Mouse (Mus musculus) spleen, adult 18-20 months (tissue): ENCODE measurements around the gene Vcl.

Source experiments
- DNase-seq, 2 experiments: peaks; one replicate each; pipeline ENCODE4 v3.0.0; 2022; ENCODE audit warnings: mixed read lengths in 2 of 2

The Vcl gene

GRCm38 (mm10) chr14:20945296-20945695 lies 16.1 kb downstream of the Vcl start:
- DNase-seq: no peak

- no peak for DNase-seq
Observed at GRCm38 (mm10) chr14:20956021-20956420, 26.8 kb downstream of the Vcl start.

- no peak for DNase-seq
Observed at GRCm38 (mm10) chr14:20958971-20959370, 29.8 kb downstream of the Vcl start.

- no peak for DNase-seq
Observed at GRCm38 (mm10) chr14:20962466-20962865, 33.3 kb downstream of the Vcl start.

- no peak for DNase-seq
Observed at GRCm38 (mm10) chr14:20962906-20963305, 33.7 kb downstream of the Vcl start.

- no peak for DNase-seq
Observed at GRCm38 (mm10) chr14:20963863-20964262, 34.7 kb downstream of the Vcl start.

GRCm38 (mm10) chr14:20964285-20964684 lies 35.1 kb downstream of the Vcl start:
- DNase-seq: no peak

GRCm38 (mm10) chr14:20966959-20967670 lies 37.9 kb downstream of the Vcl start:
- no peak for DNase-seq

GRCm38 (mm10) chr14:20969066-20969465 lies 39.9 kb downstream of the Vcl start:
- no peak for DNase-seq

- DNase-seq: no peak
Observed at GRCm38 (mm10) chr14:20970389-20970788, 41.2 kb downstream of the Vcl start.

- no peak for DNase-seq
Observed at GRCm38 (mm10) chr14:20970927-20971326, 41.7 kb downstream of the Vcl start.

- DNase-seq: no peak
Observed at GRCm38 (mm10) chr14:20973821-20974220, 44.6 kb downstream of the Vcl start.

- DNase-seq: no peak
Observed at GRCm38 (mm10) chr14:20976741-20977140, 47.5 kb downstream of the Vcl start.

GRCm38 (mm10) chr14:20977726-20978125 lies 48.5 kb downstream of the Vcl start:
- DNase-seq: no peak

GRCm38 (mm10) chr14:20983832-20984231 lies 54.6 kb downstream of the Vcl start:
- no peak for DNase-seq

GRCm38 (mm10) chr14:20985482-20985881 lies 56.3 kb downstream of the Vcl start:
- no peak for DNase-seq

GRCm38 (mm10) chr14:20991492-20991891 lies 62.3 kb downstream of the Vcl start:
- DNase-seq: no peak

- DNase-seq: peak in 1 of 2 experiments; percentile 20
Observed at GRCm38 (mm10) chr14:20993067-20993691, 64.0 kb downstream of the Vcl start.

- DNase-seq: no peak
Observed at GRCm38 (mm10) chr14:20994475-20994874, 65.3 kb downstream of the Vcl start.

- DNase-seq: no peak
Observed at GRCm38 (mm10) chr14:20995497-20995896, 66.3 kb downstream of the Vcl start.

- no peak for DNase-seq
Observed at GRCm38 (mm10) chr14:20996361-20996760, 67.2 kb downstream of the Vcl start.

GRCm38 (mm10) chr14:20997548-20997947 lies 68.3 kb downstream of the Vcl start:
- DNase-seq: no peak

GRCm38 (mm10) chr14:20999617-21000016 lies 70.4 kb downstream of the Vcl start:
- no peak for DNase-seq

GRCm38 (mm10) chr14:21013800-21014334 lies 84.7 kb downstream of the Vcl start:
- DNase-seq: no peak
